8 mouse cellular contexts compared by ENCODE assay signal in the genomic region with DNA sequence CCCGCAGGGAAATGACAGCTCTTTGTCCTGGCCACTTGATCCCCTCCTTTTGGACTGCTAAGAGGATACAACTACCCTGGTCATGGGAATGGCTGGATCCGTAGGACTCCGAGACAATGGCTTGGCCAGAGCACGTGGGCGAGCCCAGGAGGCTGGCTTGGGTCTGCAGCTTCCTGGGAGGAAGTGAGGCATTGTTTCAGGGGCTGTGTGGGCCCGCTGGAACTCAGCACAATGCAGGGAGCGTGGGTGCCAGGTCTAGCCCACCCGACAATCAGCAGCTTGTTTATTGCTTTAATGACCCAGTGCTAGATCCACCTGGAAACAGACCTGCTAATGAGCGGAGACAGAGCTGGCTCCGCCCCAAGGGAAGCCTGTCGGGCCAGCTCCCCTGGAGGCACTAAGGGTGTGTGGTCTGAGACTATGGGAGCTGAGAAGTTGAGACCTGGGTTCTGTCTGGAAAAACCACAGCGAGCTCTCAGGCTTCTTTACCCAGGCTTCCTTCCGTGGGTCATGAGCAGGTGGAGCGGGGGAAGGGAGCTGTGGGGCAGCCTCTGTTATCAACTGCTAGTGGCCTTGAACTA. TPM values are rescaled to one million over a fixed set of nuclear protein-coding genes. Genes with fewer than 3 reads are reported as not detected.
A peak's percentile ranks its signal among the peaks of the same experiment; 100 is the strongest.
DNase-seq lines count a peak whose midpoint lies in the region; ATAC-seq and TF ChIP-seq lines count a peak whose summit lies in the region.

No protein-coding gene starts in this region.

- H3K4me1 ChIP-seq in heart, embryonic 14.5 days (ENCODE audit: control insufficient read depth in 2 of 2, insufficient read depth in 2 of 2, low read length in 2 of 2): peaks cover 7 to 18% of the 10 kb centered on the region in 2 experiments; a peak in 3 of 4 replicates
- H3K4me1 ChIP-seq in limb, embryonic 10.5 days: peaks cover 33% of the 10 kb centered on the region
- peaks cover 18% of the 10 kb centered on the region for H3K4me1 ChIP-seq in neural tube, embryonic 13.5 days (replicated peaks)

- H3K4me3 ChIP-seq in heart, embryonic 14.5 days (ENCODE audit: control insufficient read depth in 1 of 2, insufficient read depth in 1 of 2, low read depth in 1 of 2, low read length in 2 of 2): no peak overlapping the region
- peak overlapping the region; percentile 30 for H3K4me3 ChIP-seq in limb, embryonic 10.5 days
- H3K4me3 ChIP-seq in neural tube, embryonic 13.5 days: no peak overlapping the region

- peak; percentile 51 for ATAC-seq in heart, embryonic 14.5 days (ENCODE audit: insufficient number of reproducible peaks, insufficient read depth, low FRiP score, low read depth)
- no peak for ATAC-seq in neural tube, embryonic 13.5 days (ENCODE audit: low read depth)

- TF ChIP-seq POLR2A in brain, embryonic 14.5 days (IDR thresholded peaks at IDR 0.05; ENCODE audit: borderline replicate concordance, extremely low read depth, insufficient read depth, insufficient read length, poor library complexity, severe bottlenecking): no peak

- H3K4me2 ChIP-seq in heart, embryonic 14.5 days (ENCODE audit: low read length): peak overlapping the region; percentile 41
- peak overlapping the region; percentile 11; the same call in 1 of the 2 replicates for H3K4me2 ChIP-seq in neural tube, embryonic 13.5 days

- H3K27ac ChIP-seq in heart, embryonic 14.5 days (replicated peaks in 1 of 2; ENCODE audit: control insufficient read depth in 1 of 2, insufficient read depth in 1 of 2, low read depth in 2 of 2, low read length in 2 of 2): peak overlapping the region; percentile 19 to 48; a peak in 3 of 4 replicates
- H3K27ac ChIP-seq in limb, embryonic 10.5 days: peak overlapping the region; percentile 84
- no peak overlapping the region for H3K27ac ChIP-seq in neural tube, embryonic 13.5 days (replicated peaks)

- no peaks in the 10 kb centered on the region for H3K36me3 ChIP-seq in heart, embryonic 14.5 days (ENCODE audit: control insufficient read depth, insufficient read depth, low read length)
- H3K36me3 ChIP-seq in limb, embryonic 10.5 days: no peaks in the 10 kb centered on the region
- H3K36me3 ChIP-seq in neural tube, embryonic 13.5 days: no peaks in the 10 kb centered on the region

- no peaks in the 10 kb centered on the region for H3K27me3 ChIP-seq in heart, embryonic 14.5 days (ENCODE audit: control insufficient read depth, insufficient read depth, low read length)
- H3K27me3 ChIP-seq in limb, embryonic 10.5 days (ENCODE audit: low read depth, poor library complexity, severe bottlenecking): no peaks in the 10 kb centered on the region
- H3K27me3 ChIP-seq in neural tube, embryonic 13.5 days: no peaks in the 10 kb centered on the region; the same call in 1 of the 2 replicates

- peak; percentile 44 for DNase-seq in embryo, embryonic 10 days (ENCODE audit: low spot score)
- no peak for DNase-seq in embryo, embryonic 10.5 days (ENCODE audit: low spot score)
- DNase-seq in brain, embryonic 14.5 days (ENCODE audit: low read depth): peak; percentile 60
- peak; percentile 53 for DNase-seq in limb, embryonic 10.5 days (ENCODE audit: low spot score)
- no peak for DNase-seq in natural killer cell, adult 2 months (ENCODE audit: low spot score in 2 of 2)
- no peak for DNase-seq in spleen, postnatal 36 days (ENCODE audit: low spot score in 2 of 2)

- H3K9ac ChIP-seq in heart, embryonic 14.5 days (ENCODE audit: low read length): no peak overlapping the region
- no peak overlapping the region for H3K9ac ChIP-seq in neural tube, embryonic 13.5 days

- TF ChIP-seq CTCF in brain, embryonic 14.5 days (IDR thresholded peaks at IDR 0.05; ENCODE audit: borderline replicate concordance, extremely low read depth, insufficient read depth, insufficient read length): no peak

- 22% methylated on average over 14 of the region's 14 CpGs for WGBS in heart, embryonic 14.5 days
- 36% methylated on average over 14 of the region's 14 CpGs for WGBS in limb, embryonic 10.5 days
- WGBS in neural tube, embryonic 13.5 days: 26% methylated on average over 14 of the region's 14 CpGs

- H3K9me3 ChIP-seq in heart, embryonic 14.5 days (ENCODE audit: control insufficient read depth, low read length): peaks cover 2% of the 10 kb centered on the region; the same call in 1 of the 2 replicates
- H3K9me3 ChIP-seq in limb, embryonic 10.5 days (replicated peaks): no peaks in the 10 kb centered on the region
- peaks cover 2% of the 10 kb centered on the region for H3K9me3 ChIP-seq in neural tube, embryonic 13.5 days

RNA-seq across cellular contexts. Expression of a gene that starts 24.3 kb away (rescaled TPM):
- polyA plus RNA-seq in brain, embryonic 14.5 days (2012; rRNA removed): 34.2 and 37.6 TPM in 2 replicates
- polyA plus RNA-seq in heart, embryonic 14.5 days (2014; fragmentation: Nextera tagmentation; extraction: Ambion mirVana): 3.5 and 5.2 TPM in 2 replicates
- 10.3 and 12.9 TPM in 2 replicates for polyA plus RNA-seq in limb, embryonic 10.5 days (2016; fragmentation: Nextera tagmentation; extraction: Ambion mirVana)
- 8.8 TPM in 2 replicates for polyA plus RNA-seq in neural tube, embryonic 13.5 days (2015; fragmentation: Nextera tagmentation; extraction: Ambion mirVana)

Comparison
In these comparisons a context has a peak if more than half of its experiments do, and no peak if none do; other contexts are left out.
1. DNase-seq: peak in embryo, embryonic 10 days (single experiment), brain, embryonic 14.5 days (single experiment) and limb, embryonic 10.5 days (single experiment); none in embryo, embryonic 10.5 days (single experiment), natural killer cell, adult 2 months (0 of 2) and spleen, postnatal 36 days (0 of 2).